Mouse (Mus musculus) ES-Bruce4 (cell line): ENCODE measurements around the gene Sv2c.
A peak's percentile ranks its signal among the peaks of the same experiment; 100 is the strongest.

Experiments
- CTCF ChIP-seq: IDR thresholded peaks from one replicate; pipeline ENCODE4 v1.8.1; 2011; ENCODE audit warnings: low read depth, low read length
- POLR2A ChIP-seq: IDR thresholded peaks from one replicate; pipeline ENCODE4 v1.8.1; 2011; ENCODE audit warnings: low read length; ENCODE audit not compliant: insufficient read depth

DNA sequence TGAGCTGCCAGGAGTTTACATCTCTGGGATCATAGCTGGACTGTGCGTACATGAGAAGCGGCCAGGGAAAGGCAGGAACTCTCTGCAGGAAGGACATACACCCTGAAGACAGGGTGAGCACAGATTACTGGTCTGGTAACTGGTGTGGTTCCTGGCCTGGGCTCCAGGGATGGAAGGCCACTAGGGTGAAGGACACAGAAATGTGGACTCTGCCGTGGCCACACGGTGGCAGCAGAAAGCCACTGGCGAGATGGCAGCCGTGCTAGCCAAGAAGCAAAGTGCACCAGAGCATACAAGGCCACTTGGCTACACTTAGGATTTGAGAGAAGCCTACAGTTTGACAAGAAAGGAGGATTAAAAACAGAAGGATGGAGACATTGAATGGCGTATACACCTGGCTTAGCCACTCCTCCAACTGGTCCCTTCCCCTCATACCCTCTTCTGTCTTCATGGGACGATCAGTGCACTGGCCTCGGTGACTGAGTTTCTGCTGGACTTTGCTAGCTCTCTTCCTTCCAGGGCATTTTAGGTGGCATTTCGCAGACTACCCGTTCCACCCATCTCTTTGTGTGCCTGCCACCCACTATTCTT, 158.9 kb downstream of the Sv2c start:
- no peak for TF ChIP-seq POLR2A
- peak; percentile 94 for TF ChIP-seq CTCF
